Mouse (Mus musculus) adrenal gland, postnatal 14 days (tissue): ENCODE data around the gene Rabgap1l. TPM values are rescaled to one million over a fixed set of nuclear protein-coding genes. Genes with fewer than 3 reads are reported as not detected.

Experiments
- DNase-seq: peaks from one replicate; pipeline ENCODE4 v3.0.0; 2021; ENCODE audit warnings: mixed read lengths
- long read RNA-seq, 2 experiments: library from polyadenylated mRNA; stranded (forward); transcript quantifications; one replicate each; pipeline ENCODE4 v2.0.0; 2021
- total RNA-seq: library from RNA; stranded (reverse); gene quantifications from 2 replicates; pipeline ENCODE4 v1.2.3, GENCODE M21; 2021

Gene Rabgap1l
- total RNA-seq, result 26.5 and 41.8 TPM in 2 replicates
- long read RNA-seq, experiment 1, partial matches to known transcripts, result 0 of 4 reads
- long read RNA-seq, experiment 1, other reads (novel, unspliced or antisense), result 2 of 4 reads
- long read RNA-seq, experiment 2, partial matches to known transcripts, result 0 of 1 reads
- long read RNA-seq, experiment 2, other reads (novel, unspliced or antisense), result 1 of 1 reads

DNA sequence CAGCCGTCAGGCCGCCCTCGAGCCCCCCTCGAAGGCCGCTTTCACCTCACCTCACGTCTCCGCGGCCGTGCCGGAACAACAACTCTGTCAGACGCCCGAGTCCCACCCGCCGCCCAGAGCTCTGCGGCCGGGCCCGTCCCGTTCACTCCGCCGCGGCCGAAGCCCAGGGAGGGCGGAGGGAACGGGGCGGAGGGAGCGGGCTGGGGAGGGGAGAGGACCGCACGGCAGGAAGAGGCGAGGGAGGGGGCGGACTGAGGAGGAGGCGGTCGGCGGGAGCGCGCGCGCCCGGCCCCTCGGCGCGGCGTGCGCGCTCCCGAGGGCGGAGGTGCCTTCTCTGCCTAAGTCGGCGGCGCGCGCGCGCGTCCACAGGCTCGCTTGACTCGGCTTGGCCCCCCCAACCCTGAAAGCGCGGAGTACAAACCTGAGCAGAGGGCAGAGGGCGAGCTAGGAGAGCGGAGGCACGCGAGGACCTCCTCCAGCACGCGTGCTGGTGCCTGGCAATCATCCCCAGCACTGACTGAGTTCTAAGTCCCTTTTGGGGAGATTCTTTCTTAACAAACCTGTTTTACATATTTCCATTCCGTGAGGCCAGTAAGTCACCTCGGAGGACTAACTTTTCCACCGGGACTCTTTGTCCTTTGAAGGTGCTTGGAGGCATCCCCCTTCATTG is at the start of gene Rabgap1l:
TSS of gene Rabgap1l (minus strand) at position 526 of the 670 bp plus-strand sequence.
- peak; percentile 95 for DNase-seq

DNA sequence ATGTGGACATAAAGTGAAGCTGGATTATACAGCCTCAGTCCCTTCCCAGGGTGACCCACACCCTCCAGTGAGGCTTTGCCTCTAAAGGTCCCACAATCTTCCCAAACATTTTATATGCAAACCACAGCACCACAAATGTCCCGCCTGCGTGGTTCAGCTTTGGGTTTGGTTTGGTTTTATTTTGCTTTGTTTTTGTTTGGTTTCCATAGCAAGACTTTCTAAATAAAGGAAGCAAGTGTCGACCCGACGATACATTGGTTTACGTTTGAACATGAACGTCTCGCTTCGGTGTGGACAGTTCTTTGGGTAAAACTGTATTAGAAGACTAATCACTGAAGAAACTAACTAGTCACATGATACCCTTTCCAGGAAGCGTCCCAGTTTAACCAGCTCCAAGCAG is 49.6 kb upstream of the Rabgap1l start:
- no peak for DNase-seq

DNA sequence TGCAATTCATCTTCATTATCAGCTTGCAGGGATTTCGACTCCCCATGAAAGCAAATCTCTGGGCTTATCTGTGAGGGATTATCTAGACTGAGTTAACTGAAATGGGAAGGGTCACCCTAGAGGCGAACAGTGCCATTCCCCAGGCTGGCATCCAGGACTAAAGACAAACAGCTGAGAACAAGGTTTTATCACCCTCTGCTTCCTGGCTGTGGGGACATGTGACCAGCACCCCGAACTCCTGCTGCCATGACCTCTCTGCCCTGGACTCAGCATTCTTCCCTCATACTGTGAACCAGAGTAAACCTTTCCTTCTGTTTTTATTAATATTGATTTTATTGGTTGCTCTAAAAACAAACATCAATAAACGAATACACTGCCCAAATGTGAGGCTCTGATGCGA is 47.6 kb upstream of the Rabgap1l start:
- no peak for DNase-seq

DNA sequence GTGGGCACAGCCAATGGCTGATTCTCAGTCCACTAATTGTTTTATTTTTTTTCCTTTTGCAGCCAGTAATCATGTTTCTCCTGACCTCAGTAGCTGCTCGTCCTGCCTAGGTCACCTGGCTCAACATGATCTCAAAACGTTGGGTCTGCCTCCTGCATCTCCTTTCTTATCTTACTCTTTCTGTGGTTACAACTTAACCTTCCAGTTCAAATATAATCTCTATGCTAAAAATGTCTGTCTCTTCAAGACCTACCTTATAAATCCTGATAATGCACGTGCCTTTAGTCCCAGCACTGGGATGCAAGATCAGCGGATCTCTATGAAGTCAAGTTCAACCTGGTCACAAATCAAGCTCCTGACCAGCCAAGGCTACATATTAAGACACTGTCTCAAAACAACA is 46.1 kb upstream of the Rabgap1l start:
- no peak for DNase-seq

- DNase-seq, result no peak
Observed at GRCm38 (mm10) chr1:160834446-160834845, 41.4 kb upstream of the Rabgap1l start.

GRCm38 (mm10) chr1:160832267-160833021 is 39.4 kb upstream of the Rabgap1l start:
- DNase-seq, result no peak

DNA sequence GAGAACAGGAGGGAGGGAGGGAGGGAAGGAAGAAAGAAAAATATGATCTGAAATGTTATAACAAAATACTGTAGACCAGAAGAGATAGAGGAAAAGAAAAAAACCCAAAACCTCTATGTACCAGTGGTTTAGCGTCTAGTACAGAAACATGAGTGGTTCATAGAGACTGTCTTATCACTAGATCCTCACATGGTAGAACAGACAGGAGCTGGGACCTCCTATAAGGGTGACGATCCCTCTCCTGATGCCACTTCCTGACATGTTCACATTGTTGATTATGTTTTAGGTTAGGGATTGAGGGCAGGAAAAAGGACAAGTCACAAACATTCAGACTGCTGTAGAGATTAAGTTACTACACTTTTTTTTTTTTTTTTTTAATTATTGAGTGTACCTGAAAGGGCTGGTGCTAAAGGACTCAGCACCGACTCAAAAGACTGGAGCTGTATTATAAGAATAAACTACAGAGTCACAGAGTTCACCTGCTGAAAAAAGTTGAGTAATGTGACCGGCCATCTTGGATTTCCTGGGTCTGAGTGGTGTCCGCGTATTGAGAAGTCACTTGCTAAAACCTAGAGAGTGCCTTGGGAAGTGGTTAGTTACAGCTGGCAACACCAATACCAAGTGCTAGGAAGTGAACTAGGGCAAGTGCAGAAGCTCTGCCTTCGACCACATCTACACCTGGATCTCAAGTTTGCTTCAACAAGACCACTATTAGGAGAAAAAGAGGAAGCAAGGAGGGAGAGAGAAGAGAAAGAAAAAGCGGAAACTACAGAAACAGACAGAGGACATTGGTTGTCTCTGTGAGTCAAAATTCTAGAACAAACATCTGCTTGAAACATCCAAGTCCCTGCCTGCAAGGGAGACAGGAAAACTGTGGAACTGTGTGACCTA is 37.8 kb upstream of the Rabgap1l start:
- no peak for DNase-seq

DNA sequence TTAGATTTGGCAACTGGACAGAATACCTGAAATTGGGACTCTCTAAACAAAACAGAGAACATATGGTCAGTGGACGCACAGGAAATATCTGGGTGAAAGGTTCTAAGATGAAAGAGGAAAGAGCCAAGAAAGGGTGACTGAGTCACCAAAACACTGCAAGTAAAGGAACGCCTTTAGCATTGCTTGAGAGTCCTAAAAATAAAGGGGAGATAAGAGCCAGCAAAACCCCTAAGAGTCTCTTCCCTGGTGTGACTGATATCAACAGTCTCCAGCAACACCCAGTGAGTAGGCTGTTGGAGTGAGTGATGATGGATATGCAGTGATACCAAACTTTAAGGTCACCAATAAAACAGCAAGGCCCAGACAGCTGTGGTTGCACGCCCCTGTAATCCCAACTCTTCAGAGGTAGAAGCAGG is 32.4 kb upstream of the Rabgap1l start:
- DNase-seq, result no peak

DNA sequence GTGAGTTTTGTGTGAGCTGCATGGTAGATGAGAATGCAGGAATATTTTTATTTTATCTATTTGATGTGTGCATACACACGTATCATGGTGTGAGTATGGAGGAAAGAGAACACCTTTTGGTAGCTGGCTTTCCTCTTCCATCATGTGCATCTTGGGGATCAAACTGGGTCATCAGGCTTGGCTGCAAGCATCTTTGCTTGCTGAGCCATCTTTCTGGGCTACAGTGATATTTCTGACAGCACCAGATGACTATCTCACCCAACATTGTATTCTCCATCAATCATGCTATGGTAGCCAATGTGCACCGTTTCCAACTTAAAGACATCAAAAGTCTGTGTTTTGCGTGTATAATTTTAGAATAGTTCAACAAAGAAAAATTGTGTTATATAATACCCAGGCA is 30.6 kb upstream of the Rabgap1l start:
- no peak for DNase-seq

DNA sequence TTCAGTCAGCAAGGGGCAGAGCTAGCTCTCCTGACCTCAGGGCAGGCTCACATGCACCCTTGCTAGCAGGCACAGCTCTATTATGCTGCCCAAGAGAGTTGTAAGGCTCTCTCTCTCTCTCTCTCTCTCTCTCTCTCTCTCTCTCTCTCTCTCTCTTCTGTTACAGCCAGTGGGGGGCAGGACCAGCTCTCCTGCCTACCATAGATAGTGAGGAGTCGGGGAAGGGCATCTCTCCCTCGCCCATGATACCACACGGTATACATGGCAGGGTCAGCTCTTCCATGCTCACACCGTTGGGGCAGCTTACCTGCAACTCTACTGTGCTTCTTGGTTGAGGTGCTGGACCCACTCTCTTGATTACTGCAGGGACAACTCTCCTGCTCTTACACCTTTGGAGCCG is 21.2 kb upstream of the Rabgap1l start:
- no peak for DNase-seq

DNA sequence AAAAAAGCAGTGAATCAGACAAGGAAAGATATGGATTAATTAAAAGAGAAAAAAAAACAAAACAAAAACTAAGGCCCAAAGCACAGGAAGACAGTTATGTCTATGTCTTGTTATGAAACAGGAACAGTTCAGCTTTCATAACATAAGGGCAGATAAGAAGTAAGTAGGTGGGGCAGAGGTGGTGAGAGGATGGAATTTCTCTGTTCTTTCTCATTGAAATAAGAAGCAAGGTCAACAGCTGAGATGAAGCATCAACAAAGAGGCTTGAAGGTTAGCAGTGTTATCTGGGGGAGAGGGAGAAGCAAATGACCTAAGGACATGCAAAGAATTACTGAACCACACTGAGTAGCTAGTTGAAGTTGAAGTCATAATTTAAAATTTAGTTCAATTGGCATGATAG is 19.4 kb upstream of the Rabgap1l start:
- DNase-seq, result no peak

DNA sequence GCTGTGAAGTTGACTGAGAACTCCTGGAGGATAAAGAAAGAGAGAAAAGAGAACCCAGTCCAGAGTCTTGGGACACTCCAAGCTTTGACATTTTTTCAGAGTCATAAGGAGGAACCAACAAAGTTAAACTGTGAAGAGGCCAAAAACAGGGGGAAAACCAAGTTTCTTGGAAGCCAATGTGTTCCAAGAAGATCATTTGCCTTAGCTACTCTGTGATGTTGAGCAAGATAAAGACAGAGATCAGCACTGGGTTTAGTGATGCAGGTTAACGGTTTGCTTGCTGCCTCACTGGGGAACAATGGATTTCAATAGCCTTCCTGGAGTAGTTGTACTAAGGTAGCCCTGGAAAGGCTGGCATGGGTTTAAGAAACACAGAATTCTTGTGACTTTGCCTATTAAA is 18.9 kb upstream of the Rabgap1l start:
- no peak for DNase-seq

GRCm38 (mm10) chr1:160805268-160805667 is 12.3 kb upstream of the Rabgap1l start:
- no peak for DNase-seq

DNA sequence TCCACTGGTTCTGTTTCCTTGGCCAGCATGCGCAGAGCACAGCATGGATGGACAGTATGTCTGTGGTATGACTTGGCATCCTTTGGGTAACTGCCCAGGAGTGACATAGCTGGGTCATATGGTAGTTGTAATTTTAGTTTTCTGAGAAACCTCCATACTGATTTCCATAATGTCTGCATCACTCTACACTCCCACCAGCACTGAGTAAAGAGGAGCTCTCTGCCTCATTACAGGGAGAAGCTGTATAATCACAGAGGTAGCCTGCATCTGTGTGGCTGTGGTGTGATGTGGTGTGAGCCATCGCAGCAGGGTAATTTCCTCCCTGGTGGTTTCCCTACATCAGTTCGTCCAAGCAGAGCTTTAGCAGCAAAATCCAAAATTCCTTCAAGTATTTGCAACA is 7.0 kb upstream of the Rabgap1l start:
- no peak for DNase-seq

GRCm38 (mm10) chr1:160795016-160795415 is 2.0 kb upstream of the Rabgap1l start:
- DNase-seq, result no peak

DNA sequence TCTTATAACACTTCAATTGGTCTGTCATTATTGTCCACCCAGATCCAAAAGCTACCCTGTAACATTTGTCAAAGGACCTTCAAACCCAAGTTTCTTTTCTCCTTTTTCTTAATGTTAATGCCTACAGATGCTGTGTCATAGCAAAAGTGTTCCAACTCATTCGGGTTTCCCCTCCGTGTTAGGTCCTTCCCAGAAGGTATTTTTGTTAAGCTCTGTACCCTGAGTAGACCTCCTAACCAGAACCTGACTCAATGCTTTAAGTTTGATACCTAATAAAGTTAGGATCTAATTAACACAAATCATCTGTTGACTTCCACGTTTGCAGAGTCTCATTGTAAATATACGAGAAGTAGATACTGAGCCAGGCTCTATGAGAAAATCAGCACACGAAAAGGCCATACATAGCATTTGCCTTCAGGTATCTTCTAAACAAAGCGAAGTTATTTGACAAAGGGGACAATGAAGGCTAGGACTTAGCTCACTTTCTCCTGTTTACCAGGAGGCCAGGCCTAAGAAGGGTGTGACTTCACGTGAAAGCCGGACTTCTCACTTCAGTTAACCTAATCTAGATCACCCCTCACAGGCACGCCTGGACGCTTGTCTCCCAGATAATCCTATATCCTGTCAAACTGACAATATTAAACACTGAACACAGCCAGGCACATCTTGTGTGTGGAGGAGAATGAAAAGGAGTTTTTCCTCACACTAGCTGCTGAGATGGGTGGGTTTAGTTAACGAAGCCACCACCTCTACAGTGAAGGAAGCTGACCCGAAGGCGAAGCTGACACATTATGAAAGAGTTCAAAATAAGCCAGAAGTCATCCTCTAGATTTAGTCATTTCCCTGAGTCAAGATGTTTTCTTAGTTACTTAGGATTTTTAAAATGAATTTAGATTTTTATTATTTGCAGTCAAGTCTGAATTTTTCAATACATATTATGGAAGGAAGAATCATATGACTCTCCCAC is 1.1 kb upstream of the Rabgap1l start:
- no peak for DNase-seq

- peak; percentile 65 for DNase-seq
Observed at GRCm38 (mm10) chr1:160792156-160792685, 790 bp downstream of the Rabgap1l start.

- no peak for DNase-seq
Observed at GRCm38 (mm10) chr1:160791381-160792155, 1.4 kb downstream of the Rabgap1l start.

DNA sequence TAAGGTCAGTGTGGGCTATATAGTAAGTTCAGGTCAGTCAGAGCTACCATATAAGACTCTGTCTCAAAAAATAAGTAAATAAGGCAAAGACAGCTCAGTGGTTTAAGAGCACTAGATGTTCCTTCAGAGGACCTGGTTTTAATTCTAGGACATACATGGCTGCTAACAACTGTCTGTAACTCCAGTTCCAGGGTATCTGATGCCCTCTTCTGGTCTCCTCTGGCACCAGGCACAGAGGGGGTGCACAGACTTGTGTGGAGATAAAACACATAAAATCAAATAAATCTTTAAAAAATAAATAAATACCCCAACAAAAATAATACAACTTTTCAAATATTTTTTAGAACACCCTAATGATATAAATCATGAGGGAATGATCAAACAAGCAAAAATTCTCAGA is 2.4 kb downstream of the Rabgap1l start:
- DNase-seq, result no peak

- no peak for DNase-seq
Observed at GRCm38 (mm10) chr1:160789876-160790275, 3.1 kb downstream of the Rabgap1l start.
